Mouse (Mus musculus) yolk sac, embryonic 10.5 days (tissue): ENCODE measurements around the gene Scn11a.

Experiments
- DNase-seq: peaks from one replicate; pipeline ENCODE4 v3.0.0-alpha.2; 2017; ENCODE audit warnings: low spot score

The Scn11a gene

DNA sequence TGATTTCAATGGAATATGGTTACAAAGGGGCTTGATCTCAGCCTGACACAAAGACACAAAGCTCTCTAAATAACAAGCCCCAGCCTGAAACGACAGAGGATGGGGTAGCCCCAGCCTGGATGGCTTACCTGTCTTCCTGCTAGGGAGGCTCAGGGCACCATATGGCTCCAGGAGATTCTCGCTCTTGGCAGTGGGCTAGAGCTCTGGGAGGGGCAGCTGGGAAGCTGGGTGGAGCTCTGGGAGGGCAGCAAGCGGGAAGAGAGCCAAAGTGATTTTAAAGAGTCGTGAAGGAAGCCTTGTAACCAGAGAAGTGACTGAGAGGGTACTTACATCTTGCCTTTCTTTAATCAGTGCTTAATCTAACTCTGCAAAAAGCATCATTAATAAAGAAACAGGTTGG is at the start of gene Scn11a:
Gene Scn11a (minus strand): TSS at position 160 of the 400 bp plus-strand sequence.
- no peak for DNase-seq

GRCm38 (mm10) chr9:119854170-119854569 is 28.9 kb upstream of the Scn11a start:
- no peak for DNase-seq

DNA sequence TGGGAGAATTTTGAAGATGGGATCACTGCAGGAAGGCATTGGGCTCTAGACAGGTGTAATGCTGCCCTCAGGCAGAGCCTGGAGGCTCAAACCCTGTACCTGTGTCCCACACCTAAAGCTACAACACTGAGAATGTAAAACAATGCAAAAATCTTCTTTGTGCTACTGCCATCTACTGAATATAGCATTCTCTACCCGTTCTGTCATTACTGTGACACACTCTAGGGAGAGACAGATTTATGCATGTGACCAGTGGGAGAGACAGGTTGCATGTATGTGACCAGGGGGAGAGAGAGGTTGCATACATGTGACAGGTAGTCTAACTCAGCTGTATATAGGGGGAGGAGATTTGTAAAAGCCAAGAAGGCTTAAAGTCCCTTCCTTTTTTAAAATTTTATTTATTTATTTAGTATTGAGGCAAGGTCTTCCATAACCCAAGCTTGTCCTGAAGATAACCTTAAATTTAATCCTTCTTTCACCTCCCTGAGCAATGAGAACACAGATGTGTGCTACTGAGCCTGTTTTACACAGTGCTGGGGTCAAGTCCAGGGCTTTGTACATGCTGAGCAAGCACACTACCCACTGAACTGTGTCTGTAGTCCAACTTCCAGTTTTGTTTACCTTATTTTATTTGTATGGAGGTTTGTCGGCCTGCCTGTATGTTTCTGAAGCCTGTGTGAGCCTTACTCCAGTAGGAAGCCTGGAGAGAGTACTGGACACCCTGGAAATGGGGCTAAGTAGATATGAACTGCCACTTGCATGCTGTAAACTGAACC is 28.0 kb upstream of the Scn11a start:
- no peak for DNase-seq

GRCm38 (mm10) chr9:119852347-119853030 is 27.2 kb upstream of the Scn11a start:
- DNase-seq = no peak

GRCm38 (mm10) chr9:119849214-119849613 is 24.0 kb upstream of the Scn11a start:
- no peak for DNase-seq

DNA sequence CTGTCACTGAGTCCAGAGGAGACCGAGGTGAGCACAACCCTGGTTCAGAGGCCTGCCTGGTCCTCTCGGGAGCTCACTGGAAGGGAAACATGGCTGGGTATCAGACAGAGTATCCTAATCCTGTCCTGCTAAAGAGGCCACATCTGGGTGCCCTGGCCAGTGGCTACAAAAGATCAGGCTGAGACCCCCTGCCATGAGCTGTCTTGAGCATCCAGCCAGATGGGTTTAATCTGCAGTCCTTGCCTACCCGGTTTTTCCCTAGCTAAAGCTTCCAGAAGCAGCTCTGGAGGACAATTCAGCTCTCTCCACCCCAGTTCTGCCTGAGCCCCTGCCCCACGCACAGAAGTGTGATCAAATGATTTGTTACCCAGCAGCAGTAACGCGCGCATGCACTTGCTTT is 23.4 kb upstream of the Scn11a start:
- no peak for DNase-seq

GRCm38 (mm10) chr9:119847187-119847586 is 21.9 kb upstream of the Scn11a start:
- DNase-seq = no peak

GRCm38 (mm10) chr9:119844724-119845123 is 19.5 kb upstream of the Scn11a start:
- DNase-seq = no peak

- DNase-seq = no peak
Observed at GRCm38 (mm10) chr9:119843549-119843948, 18.3 kb upstream of the Scn11a start.

DNA sequence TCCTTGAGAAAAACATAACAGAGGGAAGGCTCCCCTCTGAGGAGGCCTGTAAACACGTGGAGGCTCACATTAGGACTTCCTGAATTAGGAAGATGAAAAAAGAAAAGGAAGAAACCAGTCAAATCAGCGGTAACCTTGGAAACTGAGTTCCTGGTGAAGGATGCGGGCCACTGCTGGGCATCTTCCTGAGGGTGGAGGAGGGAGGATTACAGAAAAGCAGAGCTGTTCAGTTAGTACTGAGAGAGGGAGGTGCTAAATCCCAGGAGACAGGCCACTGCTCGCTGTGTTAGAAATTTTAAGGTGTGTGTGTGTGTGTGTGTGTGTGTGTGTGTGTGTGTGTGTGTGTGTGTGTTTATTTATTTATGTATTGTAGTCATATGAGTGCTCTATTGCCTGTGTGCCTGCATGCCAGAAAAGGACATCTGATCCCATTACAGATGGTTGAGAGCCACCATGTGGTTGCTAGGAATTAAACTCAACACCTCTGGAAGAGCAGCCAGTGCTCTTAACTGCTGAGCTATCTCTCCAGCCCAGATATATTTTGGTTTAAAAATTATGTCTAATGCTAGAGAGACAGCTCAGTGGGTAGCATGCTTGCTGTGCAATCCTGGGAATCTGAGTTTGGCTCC is 17.4 kb upstream of the Scn11a start:
- no peak for DNase-seq

DNA sequence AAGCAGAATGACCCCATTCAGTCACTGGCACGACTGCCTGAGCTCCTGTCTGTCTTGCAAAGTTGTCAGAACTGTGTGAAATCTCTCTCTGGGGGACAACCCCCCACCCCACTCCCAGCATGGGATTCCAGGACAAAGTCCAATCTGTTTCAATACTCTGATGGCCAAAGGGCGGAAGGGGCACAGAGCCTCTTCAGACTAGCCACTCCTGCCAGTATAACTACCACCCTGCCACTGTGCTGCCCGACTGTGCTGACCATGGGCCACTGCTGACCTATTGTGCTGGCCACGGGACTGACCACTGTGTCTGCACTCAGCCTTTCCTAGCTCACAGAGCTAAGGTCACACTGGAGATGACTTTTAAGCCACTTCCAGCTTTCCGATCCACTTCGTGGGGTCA is 16.8 kb upstream of the Scn11a start:
- DNase-seq = peak; percentile 64

GRCm38 (mm10) chr9:119841159-119841558 is 15.9 kb upstream of the Scn11a start:
- no peak for DNase-seq

- DNase-seq = no peak
Observed at GRCm38 (mm10) chr9:119835581-119836125, 10.4 kb upstream of the Scn11a start.

- no peak for DNase-seq
Observed at GRCm38 (mm10) chr9:119831001-119831400, 5.7 kb upstream of the Scn11a start.

DNA sequence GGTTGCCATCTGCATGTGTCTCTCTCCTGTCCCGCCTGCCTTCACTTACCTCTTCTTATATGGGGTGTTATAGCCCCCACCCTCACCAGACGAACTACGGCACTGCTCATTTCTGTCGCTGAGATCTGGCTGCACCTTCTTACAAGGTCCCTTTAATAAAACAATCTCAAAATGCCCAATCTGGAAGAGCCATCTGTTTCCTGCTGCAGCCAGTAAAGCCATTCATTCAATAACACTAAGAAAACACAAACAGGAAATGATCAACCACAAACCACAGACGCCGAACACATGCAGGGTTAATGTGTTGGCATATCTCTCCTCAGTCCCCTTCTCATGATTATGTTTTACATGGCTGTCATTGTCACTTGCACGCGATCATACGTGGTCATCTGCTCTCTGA is 1.5 kb downstream of the Scn11a start:
- no peak for DNase-seq

GRCm38 (mm10) chr9:119813631-119814030 is 11.6 kb downstream of the Scn11a start:
- no peak for DNase-seq

GRCm38 (mm10) chr9:119806491-119806890 is 18.8 kb downstream of the Scn11a start:
- DNase-seq = no peak

- DNase-seq = no peak
Observed at GRCm38 (mm10) chr9:119804501-119804847, 20.8 kb downstream of the Scn11a start.

DNA sequence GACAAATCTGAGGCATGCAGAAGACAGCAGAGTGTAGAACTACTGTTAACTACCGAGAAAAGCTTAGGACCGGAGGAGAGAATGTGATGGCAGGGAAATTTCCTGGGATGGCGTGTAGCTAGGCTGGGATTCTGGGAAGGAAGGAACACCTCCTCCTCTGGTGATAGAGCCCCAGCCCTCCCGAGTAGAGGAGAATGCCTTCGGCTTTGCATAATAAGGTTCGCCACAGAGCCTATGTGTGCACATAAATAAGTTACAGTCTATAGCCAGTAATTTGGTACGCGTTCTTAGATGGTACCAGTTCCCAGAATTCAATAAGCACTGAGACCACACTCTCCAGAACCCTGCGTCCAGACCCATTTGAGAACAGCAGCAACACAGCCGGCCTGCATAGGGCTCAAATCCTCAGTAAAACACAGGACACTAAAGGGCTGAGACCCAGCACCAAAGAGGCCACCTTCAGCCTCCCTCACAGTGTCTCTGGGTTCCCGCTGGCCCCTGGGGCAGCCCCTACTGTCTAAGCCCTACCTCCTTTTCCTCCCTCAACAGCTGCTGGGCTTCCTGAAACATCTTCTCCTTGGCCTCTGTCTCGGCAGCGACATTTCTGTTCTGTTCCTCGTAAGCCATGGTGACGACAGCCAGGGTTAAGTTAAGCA is 21.3 kb downstream of the Scn11a start:
- no peak for DNase-seq

GRCm38 (mm10) chr9:119803169-119803827 is 22.0 kb downstream of the Scn11a start:
- DNase-seq = no peak

- DNase-seq = no peak
Observed at GRCm38 (mm10) chr9:119801460-119801859, 23.8 kb downstream of the Scn11a start.

DNA sequence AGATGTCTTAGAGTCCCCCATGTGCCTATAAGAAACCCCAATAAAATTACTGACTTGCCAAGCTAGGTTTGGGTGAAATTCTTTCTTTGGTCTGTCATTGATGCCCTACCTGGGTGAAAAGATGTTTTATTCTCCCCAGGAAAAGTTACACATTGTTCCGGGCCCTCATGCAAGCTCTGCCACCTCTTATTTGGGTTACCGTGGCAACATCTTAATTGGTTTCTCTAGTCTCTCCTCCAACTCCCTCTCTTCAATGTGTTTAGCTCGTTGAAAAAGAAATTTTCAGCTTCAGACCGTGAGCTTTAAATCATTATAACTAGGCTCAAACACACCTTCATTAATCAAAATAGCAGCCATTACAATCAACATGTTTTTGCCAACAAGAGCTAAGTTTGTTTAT is 28.5 kb downstream of the Scn11a start:
- no peak for DNase-seq
